Mouse (Mus musculus) stomach, postnatal 0 days (tissue): ENCODE data around the gene Cep72.

Experiments used
- CTCF ChIP-seq: IDR thresholded peaks from 2 replicates; pipeline ENCODE4 v1.5.1; 2016; ENCODE audit warnings: antibody characterized with exemption, low read depth, mild to moderate bottlenecking, moderate library complexity
- EP300 ChIP-seq: optimal IDR thresholded peaks from 2 replicates; pipeline ENCODE3; 2016; ENCODE audit warnings: antibody characterized with exemption

DNA sequence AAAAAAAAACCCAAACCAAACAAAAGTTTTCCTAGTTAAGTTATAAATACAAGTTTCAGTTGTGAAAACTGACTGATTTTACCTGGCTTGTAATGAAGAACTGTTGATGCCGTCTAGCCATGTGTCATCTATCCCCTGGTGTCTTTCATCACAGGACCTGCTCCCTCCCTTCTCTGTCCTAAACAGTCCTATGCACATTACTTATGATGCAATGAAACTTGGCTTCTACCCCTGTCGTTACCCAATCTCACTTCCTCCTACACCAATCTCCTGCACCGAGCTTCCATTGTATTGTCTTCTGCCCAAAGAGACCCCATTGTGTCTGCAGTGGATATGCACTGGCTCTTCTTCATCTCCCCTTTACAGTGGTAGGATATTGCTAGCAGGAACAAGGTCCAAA lies 28.2 kb upstream of the Cep72 start:
- no peak for TF ChIP-seq CTCF
- TF ChIP-seq EP300 = no peak
